Mouse (Mus musculus) hindbrain, embryonic 10.5 days (tissue): ENCODE results near the gene Tekt5. TPM values are rescaled to one million over a fixed set of nuclear protein-coding genes. Genes with fewer than 3 reads are reported as not detected.
A peak's percentile ranks its signal among the peaks of the same experiment; 100 is the strongest.

Experiments
- DNase-seq: peaks from one replicate; pipeline ENCODE4 v3.0.0-alpha.2; 2017; ENCODE audit warnings: low spot score
- H3K27ac ChIP-seq: fragments of 300-500 bp; sonication (generic); 2 replicates; pipeline ENCODE4 v1.5.1; 2016; ENCODE audit warnings: mild to moderate bottlenecking, moderate library complexity
- H3K27me3 ChIP-seq: fragments of 300-500 bp; sonication (generic); 2 replicates; pipeline ENCODE4 v1.6.1; 2016; ENCODE audit warnings: mild to moderate bottlenecking; ENCODE audit not compliant: poor library complexity, insufficient read depth, severe bottlenecking
- H3K36me3 ChIP-seq: fragments of 300-500 bp; sonication (generic); 2 replicates; pipeline ENCODE4 v1.6.1; 2016; ENCODE audit warnings: mild to moderate bottlenecking, moderate library complexity
- H3K4me1 ChIP-seq: fragments of 300-500 bp; sonication (generic); replicated peaks from 2 replicates; pipeline ENCODE4 v1.6.1; 2016; ENCODE audit warnings: mild to moderate bottlenecking
- H3K4me3 ChIP-seq: fragments of 300-500 bp; sonication (generic); 2 replicates; pipeline ENCODE4 v1.5.1; 2016; ENCODE audit warnings: mild to moderate bottlenecking, moderate library complexity
- H3K9me3 ChIP-seq: fragments of 300-500 bp; sonication (generic); 2 replicates; pipeline ENCODE4 v1.6.1; 2016; ENCODE audit warnings: mild to moderate bottlenecking, moderate library complexity
- WGBS: fragments of 180-500 bp; shearing (Covaris S2); methylation state at CpG from one replicate; pipeline ENCODE4 v1.1.7; 2016; 5-methylcytosine and 5-hydroxymethylcytosine counted together
- polyA plus RNA-seq: library from polyadenylated mRNA; unstranded; fragments of >200 nt; fragmentation: Nextera tagmentation; extraction: Ambion mirVana; gene quantifications from 2 replicates; pipeline ENCODE4 v1.2.1, GENCODE M21; 2016

Tekt5 gene
- polyA plus RNA-seq, 1 experiment from 2014 or later, result 0.16 TPM

- Histone ChIP-seq H3K4me1 (peaks cover 20% of the 10 kb centered on the region), H3K27ac (peak within 1 kb of the TSS; percentile 98), H3K27me3 (no peaks in the 10 kb centered on the region), H3K36me3 (peaks cover 40% of the 10 kb centered on the region), H3K9me3 (peaks cover 5% of the 10 kb centered on the region; the same call in 1 of the 2 replicates), H3K4me3 (peak within 1 kb of the TSS; percentile 72)
- peak; percentile 97 for DNase-seq
- WGBS, result 3% methylated on average over 56 of the region's 56 CpGs
Observed at GRCm38 (mm10) chr16:10411764-10412746, 16.8 kb upstream of the Tekt5 start, which contains the start of gene Nubp1. TSS of gene Nubp1 (plus strand) at chr16:10411948.

- H3K36me3 ChIP-seq, result no peaks in the 10 kb centered on the region
- H3K4me1 ChIP-seq, result peaks cover 8% of the 10 kb centered on the region
- no peak overlapping the region for H3K27ac ChIP-seq
- no peak overlapping the region for H3K4me3 ChIP-seq
- DNase-seq, result peak; percentile 86
- 33% methylated on average over 7 of the region's 7 CpGs for WGBS
- no peaks in the 10 kb centered on the region for H3K9me3 ChIP-seq
- peaks cover 14% of the 10 kb centered on the region for H3K27me3 ChIP-seq
Observed at GRCm38 (mm10) chr16:10399160-10399559, 3.9 kb upstream of the Tekt5 start.

DNA sequence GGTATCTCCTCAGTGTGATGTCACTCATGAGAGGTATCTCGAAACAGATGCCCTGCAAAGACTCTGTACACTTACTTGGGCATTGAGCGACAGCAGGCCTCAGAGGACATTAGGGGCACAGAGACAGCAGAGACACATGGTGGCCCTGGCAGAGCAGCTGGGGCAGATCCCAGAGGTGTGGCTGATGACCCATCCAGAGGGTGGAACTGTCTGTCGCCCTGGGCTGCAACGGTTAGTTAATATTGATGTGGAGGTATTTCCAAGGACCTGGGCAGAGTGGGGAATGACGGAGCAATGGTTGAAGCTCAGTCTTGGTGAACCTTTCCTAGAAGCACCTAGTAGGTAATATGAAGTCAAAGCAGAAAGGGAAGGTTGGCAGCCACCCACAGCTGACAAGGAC lies 3.5 kb upstream of the Tekt5 start:
- no peak overlapping the region for H3K4me3 ChIP-seq
- WGBS, result 76% methylated on average over 5 of the region's 5 CpGs
- no peak for DNase-seq
- peaks cover 18% of the 10 kb centered on the region for H3K27me3 ChIP-seq
- H3K36me3 ChIP-seq, result no peaks in the 10 kb centered on the region
- no peaks in the 10 kb centered on the region for H3K9me3 ChIP-seq
- H3K4me1 ChIP-seq, result peaks cover 8% of the 10 kb centered on the region
- no peak overlapping the region for H3K27ac ChIP-seq

GRCm38 (mm10) chr16:10392587-10392986 lies 2.7 kb downstream of the Tekt5 start:
- Histone ChIP-seq H3K4me1 (peaks cover 8% of the 10 kb centered on the region), H3K36me3 (no peaks in the 10 kb centered on the region), H3K9me3 (no peaks in the 10 kb centered on the region), H3K4me3 (no peak overlapping the region), H3K27ac (no peak overlapping the region), H3K27me3 (peaks cover 19% of the 10 kb centered on the region)
- 79% methylated on average over 9 of the region's 9 CpGs for WGBS
- no peak for DNase-seq

DNA sequence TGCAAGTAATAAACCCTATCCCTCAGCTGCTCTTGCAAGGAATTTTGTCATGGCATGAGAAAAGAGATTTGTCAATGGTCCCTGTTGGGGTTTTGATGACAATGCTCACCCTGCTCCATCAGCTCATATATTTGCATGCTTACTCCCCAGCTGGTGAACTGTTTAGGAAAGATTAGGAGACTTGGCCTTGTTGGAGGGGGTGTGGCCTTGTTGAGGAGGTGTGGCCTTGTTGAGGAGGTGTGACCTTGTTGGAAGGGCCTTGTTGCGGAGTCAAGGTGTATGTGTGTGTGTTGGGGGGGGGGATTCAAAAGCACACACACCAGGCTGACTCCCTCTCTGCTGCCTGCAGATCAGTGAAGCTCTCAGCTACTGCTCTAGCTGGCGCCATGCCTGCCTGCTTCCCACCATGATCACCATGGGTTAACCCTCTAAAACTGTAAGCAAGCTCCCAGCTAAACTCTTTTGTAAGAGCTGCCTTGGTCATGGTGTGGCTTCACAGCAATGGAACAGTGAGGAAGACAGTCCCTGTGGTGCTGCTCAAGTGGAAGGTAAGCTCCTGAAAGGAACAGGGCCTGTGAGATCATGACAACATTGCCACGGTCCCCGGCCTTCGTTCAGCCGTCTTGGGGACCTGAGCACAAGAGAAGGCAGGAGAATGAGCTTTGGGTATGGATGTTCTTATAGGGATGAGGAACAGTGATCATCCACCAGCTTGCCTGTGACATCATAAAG lies 6.5 kb downstream of the Tekt5 start:
- H3K4me3 ChIP-seq, result no peak overlapping the region
- no peak for DNase-seq
- H3K9me3 ChIP-seq, result no peaks in the 10 kb centered on the region
- peaks cover 7% of the 10 kb centered on the region; the same call in 1 of the 2 replicates for H3K4me1 ChIP-seq
- no peak overlapping the region for H3K27ac ChIP-seq
- H3K36me3 ChIP-seq, result no peaks in the 10 kb centered on the region
- peaks cover 4% of the 10 kb centered on the region for H3K27me3 ChIP-seq
- 89% methylated on average over 6 of the region's 6 CpGs for WGBS

GRCm38 (mm10) chr16:10385261-10385660 lies 10.0 kb downstream of the Tekt5 start:
- Histone ChIP-seq H3K27me3 (peaks cover 3% of the 10 kb centered on the region), H3K9me3 (no peaks in the 10 kb centered on the region), H3K27ac (no peak overlapping the region), H3K4me1 (peaks cover 7% of the 10 kb centered on the region; the same call in 1 of the 2 replicates), H3K4me3 (no peak overlapping the region), H3K36me3 (no peaks in the 10 kb centered on the region)
- no peak for DNase-seq
- WGBS, result 86% methylated on average over 12 of the region's 12 CpGs

DNA sequence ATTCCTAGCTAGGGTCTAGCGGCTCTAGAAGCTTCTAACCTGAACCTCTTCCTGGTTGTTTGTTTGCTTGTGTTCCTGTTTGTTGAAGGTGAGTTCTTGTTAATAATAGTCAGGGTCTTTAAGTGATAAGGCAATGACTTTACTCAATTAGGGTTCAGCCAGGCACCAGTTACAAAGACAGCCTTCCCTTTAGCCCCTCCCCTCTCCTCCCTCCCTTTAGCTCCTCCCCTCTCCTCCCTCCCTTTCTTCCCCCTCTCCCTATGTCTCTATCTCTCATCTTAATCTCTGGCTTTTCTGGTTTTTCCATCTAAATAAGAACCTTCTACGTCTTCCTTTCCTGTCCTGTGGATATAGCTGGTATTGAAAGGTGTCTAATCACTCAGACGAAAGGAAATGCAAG lies 10.7 kb downstream of the Tekt5 start:
- 64% methylated on average over 3 of the region's 3 CpGs for WGBS
- no peak for DNase-seq
- Histone ChIP-seq H3K9me3 (no peaks in the 10 kb centered on the region), H3K27me3 (peaks cover 3% of the 10 kb centered on the region), H3K4me3 (no peak overlapping the region; the same call in 1 of the 2 replicates), H3K36me3 (no peaks in the 10 kb centered on the region), H3K4me1 (peaks cover 7% of the 10 kb centered on the region; the same call in 1 of the 2 replicates), H3K27ac (no peak overlapping the region)

DNA sequence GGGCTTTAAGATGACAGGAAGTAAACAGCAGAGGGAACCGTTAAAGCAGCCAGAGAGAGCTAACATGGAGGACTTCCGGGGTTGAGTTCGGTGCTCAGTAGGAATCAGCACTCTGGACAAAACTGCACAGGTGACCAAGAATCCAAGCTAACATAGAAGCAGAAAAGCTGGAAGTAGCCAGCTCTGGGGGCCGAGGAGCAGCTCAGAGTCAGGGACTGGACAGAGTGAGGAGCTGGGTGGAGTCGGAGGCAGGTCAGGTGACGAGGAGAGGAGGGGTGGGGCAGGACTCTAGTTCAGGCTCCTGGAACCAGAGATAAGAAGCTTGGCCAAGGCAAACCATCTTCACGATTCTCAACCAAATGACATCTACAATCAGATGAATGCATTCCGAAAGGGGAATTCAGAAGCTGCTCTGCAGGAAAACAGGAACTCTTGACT lies 11.2 kb downstream of the Tekt5 start:
- 37% methylated on average over 8 of the region's 8 CpGs for WGBS
- no peak for DNase-seq
- H3K4me3 ChIP-seq, result peak overlapping the region; percentile 27
- H3K27ac ChIP-seq, result no peak overlapping the region
- H3K27me3 ChIP-seq, result peaks cover 3% of the 10 kb centered on the region
- H3K36me3 ChIP-seq, result no peaks in the 10 kb centered on the region
- H3K9me3 ChIP-seq, result no peaks in the 10 kb centered on the region
- H3K4me1 ChIP-seq, result peaks cover 7% of the 10 kb centered on the region; the same call in 1 of the 2 replicates

- Histone ChIP-seq H3K27me3 (no peaks in the 10 kb centered on the region), H3K9me3 (no peaks in the 10 kb centered on the region), H3K4me1 (peaks cover 6% of the 10 kb centered on the region), H3K36me3 (no peaks in the 10 kb centered on the region), H3K4me3 (no peak overlapping the region), H3K27ac (no peak overlapping the region)
- WGBS, result 72% methylated on average over 2 of the region's 2 CpGs
- DNase-seq, result no peak
Observed at GRCm38 (mm10) chr16:10379531-10379930, 15.8 kb downstream of the Tekt5 start.

DNA sequence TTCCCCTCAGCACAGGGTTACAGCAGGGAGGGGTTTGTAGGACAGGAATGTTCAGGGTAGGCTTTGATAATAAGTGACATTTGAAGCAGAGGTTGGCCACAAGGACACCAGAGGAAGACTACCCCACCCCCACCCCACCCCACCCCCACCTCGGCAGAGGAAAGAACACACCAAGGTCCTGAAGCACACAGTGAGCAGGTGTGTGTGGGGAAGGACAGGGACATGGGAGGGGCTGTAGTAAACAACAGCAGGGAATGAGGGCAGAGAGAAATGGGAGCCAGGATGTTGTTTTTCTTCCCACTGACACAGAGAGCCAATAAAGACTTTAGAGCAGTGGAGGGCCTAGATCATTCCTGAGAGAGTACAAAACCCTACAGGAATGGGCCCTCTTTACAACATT lies 18.0 kb downstream of the Tekt5 start:
- no peak overlapping the region for H3K4me3 ChIP-seq
- no peak overlapping the region for H3K27ac ChIP-seq
- H3K36me3 ChIP-seq, result no peaks in the 10 kb centered on the region
- H3K9me3 ChIP-seq, result no peaks in the 10 kb centered on the region
- H3K4me1 ChIP-seq, result peaks cover 6% of the 10 kb centered on the region
- no peaks in the 10 kb centered on the region for H3K27me3 ChIP-seq
- no peak for DNase-seq
- 52% methylated on average over 1 of the region's 1 CpGs for WGBS

GRCm38 (mm10) chr16:10374254-10375011 lies 20.9 kb downstream of the Tekt5 start:
- Histone ChIP-seq H3K27ac (peak overlapping the region; percentile 41; the same call in 1 of the 2 replicates), H3K4me3 (peak overlapping the region; percentile 27), H3K36me3 (no peaks in the 10 kb centered on the region), H3K4me1 (peaks cover 18% of the 10 kb centered on the region), H3K9me3 (no peaks in the 10 kb centered on the region), H3K27me3 (no peaks in the 10 kb centered on the region)
- peak; percentile 60 for DNase-seq
- 22% methylated on average over 13 of the region's 13 CpGs for WGBS

- H3K9me3 ChIP-seq, result no peaks in the 10 kb centered on the region
- no peak overlapping the region for H3K4me3 ChIP-seq
- no peak overlapping the region for H3K27ac ChIP-seq
- WGBS, result 84% methylated on average over 4 of the region's 4 CpGs
- DNase-seq, result no peak
- no peaks in the 10 kb centered on the region for H3K27me3 ChIP-seq
- H3K36me3 ChIP-seq, result no peaks in the 10 kb centered on the region
- H3K4me1 ChIP-seq, result peaks cover 25% of the 10 kb centered on the region
Observed at GRCm38 (mm10) chr16:10372372-10372771, 22.9 kb downstream of the Tekt5 start.
